In genomic region chr2:180569028-180569643, GRCm38 (mm10) we compare ENCODE assay signal across 7 mouse cellular contexts. TPM values are rescaled to one million over a fixed set of nuclear protein-coding genes. Genes with fewer than 3 reads are reported as not detected.
DNase-seq lines count a peak whose midpoint lies in the region.

No protein-coding gene starts in this region.

- peak; percentile 53 to 63 for DNase-seq in layer of hippocampus, postnatal 10 days (ENCODE audit: low spot score in 2 of 2)
- no peak for DNase-seq in layer of hippocampus, adult 9-10 months (ENCODE audit: low spot score)
- peak; percentile 49 to 70 for DNase-seq in adrenal gland, postnatal 36 days
- DNase-seq in heart, adult 9 months (ENCODE audit: low spot score in 2 of 2) = peak; percentile 74 to 76
- DNase-seq in kidney, postnatal 36 days = peak; percentile 69 to 80
- no peak for DNase-seq in spleen, adult 12 weeks (ENCODE audit: low spot score)
- no peak for DNase-seq in layer of hippocampus, adult 11-12 months (ENCODE audit: low spot score)

RNA-seq across cellular contexts. Expression of gene Mrgbp, which starts 12.0 kb away (rescaled TPM):
- total RNA-seq in layer of hippocampus, postnatal 10 days (2021) = 10 to 100 TPM; 21.1 to 27.7 TPM
- total RNA-seq in adrenal gland, postnatal 36 days (2021) = 10 to 100 TPM; 16.6 to 17.5 TPM

RNA-seq across cellular contexts. Expression of gene Ogfr, which starts 19.9 kb away (rescaled TPM):
- total RNA-seq in layer of hippocampus, postnatal 10 days (2021) = 10 to 100 TPM; 74.6 to 76.7 TPM
- 10 to 100 TPM; 43.5 to 45.4 TPM for total RNA-seq in adrenal gland, postnatal 36 days (2021)

RNA-seq across cellular contexts. Expression of gene Col9a3, which starts 28.5 kb away (rescaled TPM):
- 10 to 100 TPM; 26.4 to 39.4 TPM for total RNA-seq in layer of hippocampus, postnatal 10 days (2021)
- under 1 TPM; 0.17 to 0.26 TPM for total RNA-seq in adrenal gland, postnatal 36 days (2021)

Comparison
In these comparisons a context has a peak if more than half of its experiments do, and no peak if none do; other contexts are left out.
1. DNase-seq: peak in layer of hippocampus, postnatal 10 days (2 of 2), adrenal gland, postnatal 36 days (2 of 2), heart, adult 9 months (2 of 2) and kidney, postnatal 36 days (2 of 2); none in layer of hippocampus, adult 9-10 months (single experiment), spleen, adult 12 weeks (single experiment) and layer of hippocampus, adult 11-12 months (single experiment).
2. RNA of gene Col9a3, which starts 28.5 kb away (total RNA-seq): 26.4 to 39.4 TPM in layer of hippocampus, postnatal 10 days; 0.17 to 0.26 TPM in adrenal gland, postnatal 36 days; every median in the first group is over 10 times any median in the second.